Mouse (Mus musculus) ZHBTc4 (cell line): ENCODE data around the gene Cbarp.

ENCODE experiments used
- DNase-seq: peaks from one replicate; pipeline ENCODE4 v3.0.0-alpha.2; 2011; ENCODE audit warnings: low read depth, low spot score

The Cbarp gene

DNA sequence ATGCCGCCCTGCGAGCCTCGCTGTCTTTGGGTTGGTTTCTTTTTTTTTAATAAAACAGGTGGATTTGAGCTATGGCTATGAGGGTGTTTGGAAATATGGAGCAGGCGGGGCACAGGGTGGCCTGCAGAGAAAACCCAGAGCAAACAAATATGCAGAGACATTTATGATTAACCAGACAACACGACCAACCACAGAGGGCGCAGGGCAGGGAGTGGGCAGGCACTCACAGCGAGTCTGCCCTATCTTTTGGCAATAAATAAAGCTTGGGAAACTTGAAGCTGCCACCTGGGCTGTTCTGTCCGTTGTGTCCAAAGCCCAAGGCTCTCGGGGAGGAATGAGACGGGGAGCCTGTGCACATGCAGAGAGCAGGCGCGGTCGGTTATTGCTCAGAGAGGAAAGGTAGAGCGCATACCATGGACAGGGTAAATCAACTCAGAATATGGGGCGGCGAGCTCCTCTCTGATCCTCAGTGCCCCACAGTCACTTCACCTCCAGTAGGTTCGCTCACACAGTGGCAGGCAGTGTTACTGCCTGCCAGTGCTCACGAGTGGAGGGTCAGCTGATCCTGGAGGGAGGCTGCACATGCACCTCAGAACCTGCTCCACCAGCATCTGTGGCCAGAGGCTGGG lies 10.1 kb downstream of the Cbarp start:
- DNase-seq = no peak

DNA sequence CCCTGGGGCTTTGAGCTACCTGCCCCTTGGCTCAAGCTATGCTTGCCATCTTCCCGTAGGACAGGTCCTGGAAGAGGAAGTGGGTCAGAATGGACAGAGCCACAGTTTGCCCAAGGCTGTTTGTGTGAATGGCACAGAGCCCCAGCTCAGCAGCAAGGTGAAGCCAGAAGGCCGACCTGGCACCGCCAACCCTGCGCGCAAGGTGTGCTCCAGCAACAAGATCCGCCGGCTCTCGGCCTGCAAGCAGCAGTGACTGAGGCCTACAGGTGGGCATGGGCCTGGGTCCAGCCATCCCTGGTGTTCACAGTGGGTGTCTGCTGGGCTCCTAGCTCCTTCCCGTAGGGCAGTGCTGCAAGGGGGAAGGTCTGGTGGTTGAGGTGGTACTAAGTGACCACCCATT lies 10.8 kb downstream of the Cbarp start:
- no peak for DNase-seq

DNA sequence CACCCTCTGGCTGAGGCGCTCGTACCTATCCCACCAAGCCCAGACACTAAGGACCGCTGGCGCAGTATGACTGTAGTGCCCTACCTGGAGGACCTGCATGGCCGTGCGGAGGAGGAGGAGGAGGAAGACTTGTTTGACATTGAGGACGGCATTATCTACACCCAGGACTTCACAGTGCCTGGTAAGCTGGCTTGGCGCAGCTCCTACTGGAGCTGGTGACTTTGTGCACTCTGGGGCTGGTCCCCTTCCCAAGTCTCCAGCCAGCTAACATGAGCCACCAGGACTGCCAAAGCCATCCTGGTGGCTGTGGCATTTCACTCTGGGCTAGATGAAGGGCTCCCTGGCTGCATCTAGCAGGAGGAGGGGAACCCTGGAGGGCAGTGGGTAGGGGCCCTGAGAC lies 12.7 kb downstream of the Cbarp start:
- no peak for DNase-seq

DNA sequence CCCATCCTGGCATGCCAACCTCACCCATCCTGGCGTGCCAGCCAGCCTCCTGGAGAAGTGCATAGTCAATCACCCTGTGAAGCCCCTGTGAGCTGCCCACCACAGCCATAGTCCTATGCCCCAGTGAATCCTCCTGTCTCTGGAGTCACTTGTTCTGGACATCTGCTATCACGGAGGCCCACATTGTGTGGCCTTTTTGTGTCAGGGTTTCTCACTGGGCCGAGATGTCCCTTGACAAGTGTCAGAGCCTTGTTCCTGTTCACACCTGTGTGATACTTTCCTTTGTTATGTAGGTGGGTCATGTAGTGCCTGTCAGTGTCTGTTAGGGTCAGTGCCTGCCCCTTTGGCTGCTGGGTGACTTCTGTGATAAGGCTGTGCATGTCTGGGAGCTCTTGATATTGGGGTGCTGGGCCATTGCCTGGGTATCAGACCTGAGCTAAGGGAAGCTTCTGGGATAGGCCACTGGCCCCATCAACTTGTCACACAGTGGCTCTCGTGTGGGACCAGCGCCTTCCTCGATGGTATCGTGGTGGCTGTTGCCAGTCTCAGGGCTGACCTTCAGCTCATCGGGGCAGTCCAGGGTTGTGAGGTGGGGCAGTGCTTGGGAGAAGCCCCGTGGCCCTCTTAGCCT lies 16.6 kb downstream of the Cbarp start:
- DNase-seq = no peak

DNA sequence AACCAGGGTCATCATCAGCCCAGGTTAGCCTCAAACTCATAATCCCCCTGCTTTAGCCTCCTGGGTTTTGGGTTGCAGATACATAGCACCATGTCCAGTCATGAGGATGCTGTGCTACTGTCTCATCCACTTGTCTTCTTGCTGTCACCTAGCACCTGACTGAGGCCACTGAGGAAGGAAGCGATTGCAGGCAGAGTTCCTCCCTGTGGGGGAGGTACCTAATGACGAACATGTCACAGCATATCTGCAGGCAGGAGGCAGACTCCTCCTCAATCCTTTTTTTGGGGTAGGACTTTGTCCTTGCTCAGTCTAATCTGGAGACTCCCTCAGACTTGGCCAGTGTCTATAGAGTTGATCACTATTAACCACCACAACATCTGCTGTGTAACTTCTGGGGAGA lies 19.0 kb downstream of the Cbarp start:
- no peak for DNase-seq

DNA sequence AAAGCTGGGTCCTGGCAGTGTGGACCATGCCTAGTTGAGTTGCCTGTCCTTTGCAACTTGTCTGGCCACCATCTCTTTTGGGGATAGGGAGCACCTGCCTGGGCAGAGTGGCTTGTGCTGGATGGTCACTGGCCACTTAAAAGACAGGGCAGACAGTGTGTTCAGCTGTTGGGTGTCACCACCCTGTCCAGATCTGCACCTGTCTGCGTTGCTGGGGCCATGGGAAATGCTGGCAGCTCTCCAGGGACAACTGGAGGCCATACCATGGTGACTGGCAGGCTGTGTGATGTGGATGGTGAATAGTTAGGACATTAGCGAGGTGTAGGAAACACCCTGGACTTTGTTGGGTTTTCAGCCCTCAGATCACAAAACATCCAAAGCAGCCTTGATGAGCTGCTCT lies 20.5 kb downstream of the Cbarp start:
- DNase-seq = no peak

DNA sequence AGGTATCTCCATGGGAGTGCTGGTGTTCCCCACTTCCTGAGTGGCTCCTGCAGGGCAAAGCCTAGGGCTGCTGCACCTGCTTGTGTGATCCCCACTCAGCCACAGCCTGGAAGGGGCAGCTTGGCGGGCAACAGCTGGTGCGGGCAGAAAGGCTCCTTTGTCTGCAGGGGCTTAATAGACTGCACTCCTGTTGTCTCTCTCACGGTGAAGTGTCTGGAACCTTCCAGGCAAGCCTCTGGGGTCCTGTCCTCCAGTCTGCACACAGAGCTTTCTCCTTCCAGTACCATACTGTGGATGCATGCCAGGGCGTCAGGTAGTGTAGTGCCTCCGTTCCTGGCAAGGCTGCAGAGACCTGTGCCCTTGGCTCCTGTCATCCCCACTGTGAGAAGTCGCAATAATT lies 22.1 kb downstream of the Cbarp start:
- DNase-seq = no peak

DNA sequence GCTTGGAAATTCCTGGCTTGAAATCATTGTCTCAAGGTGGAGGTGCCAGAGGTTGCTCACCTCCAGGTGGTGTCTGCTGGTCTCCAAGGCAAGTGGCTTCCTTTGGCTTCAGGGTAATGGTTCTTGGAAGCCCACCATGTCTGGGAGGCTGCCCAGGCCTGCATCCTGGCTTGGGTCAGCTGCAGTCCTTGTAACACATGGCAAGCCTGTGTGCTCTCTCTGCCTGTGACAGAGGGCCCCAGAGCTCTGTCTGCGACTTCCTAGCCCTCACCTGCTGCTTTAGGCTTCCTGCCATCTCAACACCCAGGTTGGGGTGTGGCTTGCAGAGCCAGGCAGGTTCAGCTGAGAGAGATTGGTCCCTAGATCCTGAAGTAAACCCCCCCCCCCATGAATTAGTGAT lies 22.9 kb downstream of the Cbarp start:
- DNase-seq = no peak

DNA sequence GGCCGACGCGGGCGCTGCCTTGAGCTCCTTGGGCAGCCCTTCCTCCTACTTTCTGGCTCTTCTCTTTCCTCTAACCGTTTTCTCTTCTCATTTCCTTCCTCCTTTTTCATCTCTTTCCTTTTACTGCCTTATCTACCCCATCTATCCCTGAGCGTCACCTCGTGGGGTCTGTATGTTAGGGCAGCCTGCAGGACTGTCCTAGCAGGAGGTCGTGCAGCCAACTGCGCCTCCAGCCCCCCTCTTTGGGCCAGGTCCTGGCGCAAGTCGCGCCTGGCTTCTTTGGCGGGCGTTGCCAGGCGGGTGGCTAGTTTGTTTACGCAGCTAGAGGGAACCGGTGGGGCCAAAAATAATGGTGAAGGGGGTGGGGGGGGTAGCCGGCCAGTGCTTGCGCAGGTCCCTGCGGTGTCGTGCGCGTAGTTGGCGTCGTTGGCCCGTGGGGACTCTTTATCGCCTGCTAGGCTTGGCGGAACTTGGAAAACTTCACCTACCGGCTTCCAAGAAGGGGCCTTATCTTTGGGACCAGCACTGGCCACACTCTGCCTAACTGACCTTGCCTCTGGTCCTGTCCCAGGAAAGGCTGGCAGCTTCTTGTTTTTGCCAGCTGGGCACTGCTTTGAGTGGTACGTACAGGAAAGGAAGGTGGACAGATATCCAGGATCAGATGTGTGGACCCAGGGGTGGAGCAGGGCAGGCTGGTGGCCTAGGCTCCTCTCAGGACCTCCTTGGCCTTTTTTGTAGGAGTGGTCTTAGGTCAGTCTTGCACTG lies 23.5 kb downstream of the Cbarp start:
- no peak for DNase-seq

DNA sequence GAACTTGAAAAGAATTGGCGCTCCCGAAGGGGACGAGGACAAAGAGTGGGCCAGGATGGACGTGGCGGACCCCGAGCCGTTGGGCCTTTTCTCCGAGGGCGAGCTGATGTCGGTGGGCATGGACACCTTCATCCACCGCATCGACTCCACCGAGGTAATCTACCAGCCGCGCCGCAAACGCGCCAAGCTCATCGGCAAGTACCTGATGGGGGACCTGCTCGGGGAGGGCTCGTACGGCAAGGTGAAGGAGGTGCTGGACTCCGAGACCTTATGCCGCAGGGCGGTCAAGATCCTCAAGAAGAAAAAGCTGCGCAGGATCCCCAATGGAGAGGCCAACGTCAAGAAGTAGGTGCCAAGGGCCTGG lies 24.1 kb downstream of the Cbarp start:
- DNase-seq = no peak

DNA sequence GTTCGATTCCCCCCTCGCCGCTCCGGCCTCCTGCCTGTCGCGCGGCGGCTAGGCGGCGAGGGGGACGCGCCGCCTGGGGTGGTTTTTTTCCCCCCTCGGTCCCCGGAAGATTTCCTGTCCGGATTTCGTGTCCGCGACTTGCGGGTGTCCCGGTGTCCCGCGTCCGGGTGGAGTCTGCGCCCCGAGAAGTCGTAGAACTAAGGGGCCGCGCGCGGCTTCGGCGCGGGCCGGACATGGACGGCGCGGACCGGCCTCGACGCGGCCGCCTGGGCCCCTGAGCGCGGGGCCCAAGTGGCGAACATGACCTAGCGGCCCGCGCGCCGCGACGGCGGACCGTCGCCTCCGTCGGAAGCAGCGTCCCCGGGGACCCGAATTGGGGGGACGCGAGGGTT lies 24.7 kb downstream of the Cbarp start:
- no peak for DNase-seq

DNA sequence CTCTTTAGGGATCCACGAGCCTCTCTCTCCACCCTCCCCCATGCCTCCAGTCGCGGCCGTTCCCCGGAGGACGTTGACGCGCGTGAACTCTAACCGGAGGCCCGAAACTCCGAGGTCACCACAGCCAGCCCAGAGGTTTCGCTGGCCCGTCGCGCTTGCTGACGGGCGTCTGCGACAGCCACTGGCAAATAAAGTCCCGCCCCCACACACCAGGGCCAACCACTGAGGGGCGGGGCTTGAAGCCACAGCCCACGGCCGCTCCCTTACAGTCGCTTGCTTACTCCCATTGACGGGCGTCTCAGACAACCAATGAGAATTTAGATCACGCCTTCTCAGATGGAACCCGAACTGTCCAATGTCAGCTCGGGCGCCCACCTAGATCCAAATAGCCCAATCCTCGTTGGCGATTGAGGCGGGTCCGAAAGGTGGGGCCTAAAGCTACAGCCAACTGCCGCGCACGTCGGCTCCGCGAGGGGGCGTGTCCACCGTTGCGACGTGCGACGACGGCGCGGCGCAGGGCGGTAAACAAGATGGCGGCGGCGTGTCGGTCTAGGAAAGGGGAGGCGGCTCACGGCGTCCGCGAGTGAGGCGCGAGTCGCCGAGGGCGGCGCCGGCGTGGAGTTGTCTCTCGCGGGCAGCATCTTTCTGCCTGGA lies 25.2 kb downstream of the Cbarp start, which contains the start of gene Stk11:
Gene Stk11, plus strand, starts transcription at position 514 of the 654 bp plus-strand sequence.
- peak; percentile 100 for DNase-seq

DNA sequence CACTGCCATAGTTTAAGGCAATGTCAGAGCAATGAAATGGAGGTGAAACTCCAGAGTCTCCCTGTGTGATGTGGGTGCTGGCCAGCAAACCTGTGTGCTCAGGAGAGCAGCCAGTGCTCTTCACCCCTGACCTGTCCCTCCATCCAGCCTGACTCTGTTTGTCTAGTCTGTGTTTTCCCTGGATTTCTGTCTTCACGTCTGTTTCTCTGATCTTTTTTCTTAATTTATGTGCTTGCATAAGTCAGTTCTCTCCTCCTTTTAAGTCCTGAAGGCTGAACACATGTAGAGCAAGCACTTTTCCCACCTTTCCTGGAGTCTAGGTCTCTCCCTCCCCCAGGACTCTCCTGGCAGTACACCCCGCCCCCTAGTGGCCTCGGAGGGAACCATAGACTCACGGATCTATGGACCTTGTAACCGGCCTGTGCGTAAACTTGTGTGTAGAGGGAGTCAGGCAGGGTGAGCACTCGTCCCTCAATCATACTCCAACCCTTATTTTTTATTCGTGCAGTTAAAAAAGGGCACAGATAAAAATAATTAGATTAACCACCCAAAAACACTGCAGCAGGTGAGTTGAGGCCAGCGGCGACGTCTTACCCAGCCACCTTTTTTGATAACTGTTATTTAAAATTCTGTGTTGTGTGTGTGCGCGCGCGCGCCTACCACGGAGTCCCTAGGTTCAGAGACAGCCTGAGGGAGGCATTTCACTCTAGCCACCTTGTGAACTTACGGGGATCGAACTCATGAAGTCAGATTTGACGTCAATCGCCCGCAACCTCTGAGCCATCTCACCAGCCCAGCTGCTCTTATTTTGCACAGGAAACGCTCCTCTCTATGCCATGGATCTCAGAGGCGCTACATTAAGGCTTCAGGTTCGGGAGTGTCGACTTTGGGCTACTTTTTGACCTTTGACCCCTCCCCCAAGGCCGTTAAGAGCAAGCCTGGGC lies 26.0 kb downstream of the Cbarp start:
- DNase-seq = peak; percentile 96

DNA sequence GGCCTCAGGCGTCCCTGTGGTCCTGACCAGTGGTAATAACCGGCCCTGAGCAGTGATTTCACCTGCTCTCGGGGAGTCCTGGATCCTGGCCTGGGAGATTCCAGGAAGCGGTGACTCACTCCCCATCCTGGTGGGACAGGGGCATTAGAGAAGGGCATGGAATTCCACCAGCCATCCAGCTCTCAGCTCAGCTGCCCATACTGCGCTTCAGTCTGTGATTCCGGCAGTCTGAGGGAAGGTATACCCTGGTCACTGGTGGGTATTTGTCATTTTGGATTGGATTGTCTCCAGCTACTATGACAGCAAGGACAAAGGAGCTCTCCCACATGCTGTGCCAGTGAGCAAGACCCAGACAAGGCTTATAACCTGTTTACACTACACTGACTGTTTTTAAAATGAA lies 33.0 kb downstream of the Cbarp start:
- no peak for DNase-seq

DNA sequence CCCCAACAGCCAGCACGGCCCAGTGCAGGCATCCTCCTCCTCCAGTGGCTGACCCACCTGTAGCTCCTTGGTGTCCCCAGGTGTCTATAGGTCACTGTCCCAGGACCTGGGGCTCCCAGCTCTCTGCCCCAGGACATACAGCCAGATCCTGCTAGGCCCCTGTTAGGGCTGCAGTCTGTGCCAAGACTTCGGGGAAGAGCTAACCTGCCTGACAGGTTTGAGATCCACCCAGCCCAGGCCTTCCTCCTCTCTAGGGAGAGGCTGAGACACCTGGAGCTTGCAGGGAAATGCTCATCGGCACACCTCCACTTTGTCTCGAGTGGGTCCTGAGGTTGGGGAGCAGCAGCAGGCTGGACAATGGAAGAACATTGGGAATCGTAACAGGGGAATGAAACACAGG lies 34.7 kb downstream of the Cbarp start:
- DNase-seq = no peak

DNA sequence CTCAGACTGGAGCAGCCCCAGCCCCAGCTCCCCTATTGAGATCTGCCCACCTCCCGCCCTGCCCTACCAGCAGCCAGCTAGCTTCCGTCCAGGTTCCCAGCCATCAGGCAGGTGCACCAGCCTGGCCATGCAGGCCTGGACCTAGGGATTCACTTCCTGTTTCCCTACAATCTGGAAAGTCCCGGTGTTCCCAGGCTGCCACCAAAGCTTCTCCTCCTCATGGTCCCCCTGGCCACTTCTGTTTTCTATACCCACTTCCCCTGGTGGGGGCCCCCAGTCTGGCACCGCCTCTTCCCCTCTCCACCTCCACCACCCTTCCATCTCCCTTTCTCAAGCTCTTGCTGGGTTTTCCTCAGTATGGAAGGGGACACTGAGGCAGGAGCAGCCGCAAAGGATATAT lies 35.2 kb downstream of the Cbarp start, which contains the start of gene Sbno2:
Gene Sbno2, minus strand, starts transcription at position 112 of the 400 bp plus-strand sequence.
- no peak for DNase-seq

DNA sequence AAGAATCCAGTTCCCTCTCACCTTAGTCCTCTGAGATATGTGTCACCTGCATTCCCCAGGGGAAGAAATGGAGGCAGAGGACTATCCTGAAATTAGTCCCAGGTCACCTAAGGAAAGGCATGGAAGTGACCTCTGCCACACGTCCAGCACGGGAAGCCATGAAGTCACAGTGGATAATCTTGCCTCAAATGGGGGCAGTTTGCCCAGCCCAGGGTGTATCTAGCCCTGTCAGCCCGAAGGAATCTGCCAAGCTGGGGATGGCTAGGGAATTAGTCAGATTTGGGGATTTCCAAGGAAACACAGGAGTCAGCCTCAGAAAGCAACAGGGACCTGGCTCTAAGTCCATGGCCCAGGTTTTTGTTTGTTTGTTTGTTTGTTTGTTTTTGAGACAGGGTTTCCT lies 36.5 kb downstream of the Cbarp start:
- no peak for DNase-seq

DNA sequence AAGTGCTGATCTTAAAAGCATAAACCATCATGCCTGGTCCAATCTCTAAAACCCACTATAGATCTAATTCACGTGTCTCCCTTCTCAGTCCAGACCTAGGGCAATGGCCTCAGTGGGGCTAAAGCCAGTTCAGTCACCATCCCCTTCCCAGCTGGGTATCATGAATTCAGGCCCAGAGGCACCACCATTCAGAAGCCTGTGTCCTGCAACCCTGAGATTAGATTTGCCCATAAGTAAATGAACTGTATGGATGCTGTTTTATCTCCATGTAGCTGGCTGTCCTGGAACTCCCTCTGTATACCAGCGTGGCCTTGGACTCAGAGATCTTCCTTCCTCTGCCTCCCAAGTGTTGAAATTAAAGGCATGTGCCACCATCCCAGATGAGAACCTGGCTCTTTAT lies 37.6 kb downstream of the Cbarp start:
- DNase-seq = no peak

DNA sequence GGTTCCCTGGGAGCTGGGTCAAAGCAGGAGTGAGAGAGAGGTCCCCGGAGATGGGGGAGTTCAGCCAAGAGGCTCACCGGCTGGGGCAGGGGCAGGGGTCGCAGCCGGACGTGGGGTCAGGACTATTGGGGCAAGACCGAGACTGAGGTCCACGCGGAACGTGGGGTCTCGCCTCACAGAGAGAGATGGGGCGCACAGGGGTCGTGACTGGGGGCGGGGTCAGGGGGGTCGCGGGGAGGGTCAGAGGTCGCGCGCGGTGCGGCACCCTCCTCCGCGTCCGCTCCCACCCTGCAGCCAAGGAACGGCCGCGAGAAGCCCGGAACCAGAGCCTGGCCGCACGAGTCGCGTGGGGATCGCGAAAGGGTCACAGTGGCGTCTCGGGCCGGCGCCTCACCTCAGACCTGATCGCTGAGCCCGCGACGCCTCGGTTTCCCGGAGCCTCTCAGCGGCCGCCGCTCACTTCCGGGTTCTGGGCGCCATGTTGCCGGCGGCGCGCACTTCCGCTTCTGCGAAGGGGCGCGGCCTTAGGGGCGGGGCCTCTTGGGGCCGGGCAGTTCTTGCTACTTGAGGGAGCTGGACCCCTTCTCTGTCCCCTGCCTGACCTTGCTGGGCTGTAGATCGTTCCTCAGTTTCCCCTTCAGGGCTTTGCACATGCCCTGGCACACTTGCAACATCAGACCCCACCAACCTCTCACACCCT lies 38.3 kb downstream of the Cbarp start:
- DNase-seq = peak; percentile 91

DNA sequence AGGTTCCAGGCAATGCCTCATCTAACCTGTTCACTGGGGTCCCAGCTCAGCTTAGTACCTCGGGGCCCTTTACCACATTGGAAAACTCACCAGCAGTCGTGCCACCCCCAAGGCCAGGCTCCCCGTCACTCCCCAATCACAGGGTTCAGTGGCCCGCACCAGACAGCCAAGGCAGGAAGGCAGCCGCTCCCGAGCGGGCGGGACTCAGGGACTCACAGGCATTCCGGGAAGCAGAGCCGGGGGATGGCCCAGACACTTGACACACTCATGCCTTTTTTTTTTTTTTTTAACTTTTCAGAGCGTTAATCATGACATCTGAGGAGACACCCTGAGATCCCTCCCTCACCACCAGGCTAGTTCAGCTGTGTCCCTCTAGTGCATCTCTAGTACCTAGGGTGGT lies 39.7 kb downstream of the Cbarp start:
- DNase-seq = peak; percentile 61

DNA sequence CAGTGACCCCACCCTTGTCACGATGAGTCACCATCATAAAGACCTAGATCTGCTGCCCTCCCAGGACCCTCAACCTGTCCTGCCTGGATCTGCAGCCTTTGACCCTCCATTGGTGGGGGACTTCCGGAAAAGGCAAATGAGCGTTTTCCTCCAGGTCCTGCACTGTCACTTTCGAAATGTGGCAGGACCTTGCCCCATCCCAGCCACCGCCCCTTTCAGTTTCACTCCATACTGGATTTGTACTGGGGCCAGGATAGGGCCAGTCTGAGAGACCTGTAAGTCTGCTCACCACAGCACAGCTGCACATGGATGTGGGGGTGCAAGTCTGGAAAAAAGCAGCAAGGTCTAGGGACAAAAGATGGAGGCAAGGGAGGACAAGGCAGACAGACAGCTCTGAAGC lies 42.0 kb downstream of the Cbarp start:
- no peak for DNase-seq
